Mouse (Mus musculus) E14TG2a.4 (cell line): Measurements from ENCODE around the gene Slc4a1ap.

Experiments
- CTCF ChIP-seq: conservative IDR thresholded peaks from 2 replicates; pipeline ENCODE4 v1.5.1; 2014; ENCODE audit warnings: low read length
- NANOG ChIP-seq: IDR thresholded peaks from 2 replicates; pipeline ENCODE4 v1.6.1; 2014; ENCODE audit warnings: borderline replicate concordance, low read length, mixed read lengths
- POU5F1 ChIP-seq: IDR thresholded peaks from 2 replicates; pipeline ENCODE4 v1.6.1; 2014; ENCODE audit warnings: low read length, borderline replicate concordance

DNA sequence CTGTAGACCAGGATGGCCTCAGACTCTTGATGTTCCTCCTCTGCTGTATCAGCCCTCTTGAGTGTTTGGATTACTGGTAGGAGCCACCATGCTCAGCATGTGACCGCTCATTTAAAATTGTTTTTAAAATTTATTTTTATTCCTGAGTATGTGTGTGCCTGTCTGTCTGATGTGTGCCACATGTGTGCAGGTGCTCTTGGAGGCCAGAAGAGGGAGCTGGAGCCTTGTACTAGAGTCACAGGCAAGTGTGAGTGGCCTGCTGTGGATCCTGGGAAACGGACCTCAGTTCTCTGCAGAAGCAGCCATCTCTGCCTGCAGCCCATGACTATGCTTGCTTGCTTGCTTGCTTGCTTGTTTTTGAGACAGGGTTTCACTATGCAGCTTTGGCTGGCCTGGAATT lies 72.4 kb downstream of the Slc4a1ap start:
- TF ChIP-seq CTCF (peak; percentile 81), POU5F1 (no peak), NANOG (no peak)
